Mouse (Mus musculus): Measurements from ENCODE around the gene Atp8b5.

DNA sequence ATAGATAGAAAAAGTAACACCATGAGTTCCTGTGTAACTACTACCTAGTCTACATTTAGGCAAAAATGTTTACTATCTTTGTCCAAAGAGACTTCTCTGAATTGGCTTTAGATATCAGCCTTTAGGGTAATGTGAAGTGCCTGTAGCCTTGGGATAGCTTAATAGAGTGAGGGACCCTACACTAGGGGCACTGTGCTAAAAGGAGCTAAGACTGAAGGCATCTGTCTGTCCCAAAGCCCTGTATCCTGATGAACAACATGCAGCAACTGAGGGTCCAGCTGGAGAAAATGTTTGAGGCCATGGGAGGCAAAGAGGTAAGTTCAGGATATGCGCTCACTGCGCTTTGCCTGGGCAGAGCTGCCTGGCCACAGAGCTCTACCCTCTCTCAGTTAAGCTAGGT, 9.9 kb upstream of the Atp8b5 start:
- TF ChIP-seq POLR2A (IDR thresholded peaks at IDR 0.05; ENCODE audit: low read depth, low read length) (no peak), CTCF (IDR thresholded peaks at IDR 0.05; ENCODE audit: extremely low read depth, insufficient read length, insufficient replicate concordance, low read depth, low read length) (no peak)
